In genomic region chr13:35905378-35905777, GRCm38 (mm10) we compare ENCODE assay signal across 8 mouse cellular contexts. TPM values are rescaled to one million over a fixed set of nuclear protein-coding genes. Genes with fewer than 3 reads are reported as not detected.
DNase-seq lines count a peak whose midpoint lies in the region; ATAC-seq lines count a peak whose summit lies in the region.

No protein-coding gene starts in this region.

- no peak for ATAC-seq in heart, embryonic 11.5 days (replicated peaks; ENCODE audit: insufficient number of reproducible peaks, low FRiP score, low TSS enrichment)
- ATAC-seq in forebrain, embryonic 14.5 days = no peak
- no peak for ATAC-seq in limb, embryonic 12.5 days (ENCODE audit: insufficient number of reproducible peaks, insufficient read depth, low FRiP score, low TSS enrichment, low read depth)
- ATAC-seq in neural tube, embryonic 14.5 days (ENCODE audit: low read depth) = peak; percentile 2; the same call in 1 of the 2 replicates

- WGBS in heart, embryonic 11.5 days (ENCODE audit: insufficient replicate concordance) = under 1% methylated on average over 13 of the region's 13 CpGs
- 1% methylated on average over 13 of the region's 13 CpGs for WGBS in forebrain, embryonic 14.5 days
- 2% methylated on average over 13 of the region's 13 CpGs for WGBS in limb, embryonic 12.5 days
- 2% methylated on average over 13 of the region's 13 CpGs for WGBS in neural tube, embryonic 14.5 days

- DNase-seq in heart, adult 18-20 months = no peak
- peak; percentile 22 for DNase-seq in MN1 (ENCODE audit: low spot score)
- DNase-seq in forebrain, embryonic 14.5 days (ENCODE audit: low spot score) = peak; percentile 32
- DNase-seq in testis, postnatal 10 days (ENCODE audit: low spot score) = no peak
- no peak for DNase-seq in cerebellum, adult 11-12 months

- H3K27me3 ChIP-seq in heart, embryonic 11.5 days (ENCODE audit: control insufficient read depth, insufficient read depth, low read length) = no peaks in the 10 kb centered on the region
- H3K27me3 ChIP-seq in forebrain, embryonic 14.5 days (replicated peaks; ENCODE audit: control insufficient read depth, insufficient read depth, low read length) = no peaks in the 10 kb centered on the region
- no peaks in the 10 kb centered on the region for H3K27me3 ChIP-seq in limb, embryonic 12.5 days
- no peaks in the 10 kb centered on the region for H3K27me3 ChIP-seq in neural tube, embryonic 14.5 days (ENCODE audit: control insufficient read depth, insufficient read depth, low read length)

- no peaks in the 10 kb centered on the region; the same call in 1 of the 2 replicates for H3K4me1 ChIP-seq in heart, embryonic 11.5 days (ENCODE audit: control insufficient read depth, insufficient read depth, low read length)
- no peaks in the 10 kb centered on the region for H3K4me1 ChIP-seq in forebrain, embryonic 14.5 days (ENCODE audit: control insufficient read depth, insufficient read depth, low read length)
- no peaks in the 10 kb centered on the region for H3K4me1 ChIP-seq in limb, embryonic 12.5 days (replicated peaks)
- no peaks in the 10 kb centered on the region for H3K4me1 ChIP-seq in neural tube, embryonic 14.5 days (ENCODE audit: control insufficient read depth, insufficient read depth, low read length)

- no peak overlapping the region for H3K27ac ChIP-seq in heart, embryonic 11.5 days (ENCODE audit: low read depth, low read length)
- H3K27ac ChIP-seq in forebrain, embryonic 14.5 days (ENCODE audit: low read depth, low read length) = no peak overlapping the region
- H3K27ac ChIP-seq in limb, embryonic 12.5 days = no peak overlapping the region
- no peak overlapping the region for H3K27ac ChIP-seq in neural tube, embryonic 14.5 days (ENCODE audit: low read depth, low read length)

- H3K4me3 ChIP-seq in heart, embryonic 11.5 days (ENCODE audit: low read depth, low read length) = peak overlapping the region; percentile 72
- peak overlapping the region; percentile 60 for H3K4me3 ChIP-seq in forebrain, embryonic 14.5 days (ENCODE audit: low read depth, low read length)
- H3K4me3 ChIP-seq in limb, embryonic 12.5 days (replicated peaks) = peak overlapping the region; percentile 53
- H3K4me3 ChIP-seq in neural tube, embryonic 14.5 days (ENCODE audit: low read depth, low read length) = peak overlapping the region; percentile 62

- H3K4me2 ChIP-seq in heart, embryonic 11.5 days = peak overlapping the region; percentile 74
- peak overlapping the region; percentile 63 for H3K4me2 ChIP-seq in forebrain, embryonic 14.5 days (ENCODE audit: low read length)
- peak overlapping the region; percentile 72 for H3K4me2 ChIP-seq in limb, embryonic 12.5 days
- H3K4me2 ChIP-seq in neural tube, embryonic 14.5 days (ENCODE audit: low read depth, low read length) = peak overlapping the region; percentile 68

- peak overlapping the region; percentile 75 for H3K9ac ChIP-seq in heart, embryonic 11.5 days (ENCODE audit: low read depth, low read length)
- peak overlapping the region; percentile 65 for H3K9ac ChIP-seq in forebrain, embryonic 14.5 days (ENCODE audit: low read length)
- peak overlapping the region; percentile 55 for H3K9ac ChIP-seq in limb, embryonic 12.5 days (replicated peaks)
- peak overlapping the region; percentile 46 for H3K9ac ChIP-seq in neural tube, embryonic 14.5 days (replicated peaks; ENCODE audit: low read depth, low read length)

- H3K9me3 ChIP-seq in heart, embryonic 11.5 days (replicated peaks; ENCODE audit: control insufficient read depth, low read length) = no peaks in the 10 kb centered on the region
- no peaks in the 10 kb centered on the region for H3K9me3 ChIP-seq in forebrain, embryonic 14.5 days (replicated peaks; ENCODE audit: control insufficient read depth, low read length)
- H3K9me3 ChIP-seq in limb, embryonic 12.5 days = no peaks in the 10 kb centered on the region
- no peaks in the 10 kb centered on the region for H3K9me3 ChIP-seq in neural tube, embryonic 14.5 days (ENCODE audit: control insufficient read depth, low read length)

- H3K36me3 ChIP-seq in heart, embryonic 11.5 days (ENCODE audit: control insufficient read depth, insufficient read depth, low read length) = no peaks in the 10 kb centered on the region
- no peaks in the 10 kb centered on the region for H3K36me3 ChIP-seq in forebrain, embryonic 14.5 days (ENCODE audit: control insufficient read depth, insufficient read depth, low read length)
- no peaks in the 10 kb centered on the region for H3K36me3 ChIP-seq in limb, embryonic 12.5 days
- no peaks in the 10 kb centered on the region for H3K36me3 ChIP-seq in neural tube, embryonic 14.5 days (ENCODE audit: control insufficient read depth, insufficient read depth, low read length)

RNA-seq across cellular contexts. Expression of gene Rpp40, which starts 0.8 kb away (rescaled TPM):
- polyA plus RNA-seq in heart, embryonic 11.5 days (2014; fragmentation: Nextera tagmentation; extraction: Ambion mirVana) = 13.4 and 14.0 TPM in 2 replicates
- total RNA-seq in heart, adult 18-20 months (2021) = 1 to 10 TPM; 3.5 to 7.3 TPM
- polyA plus RNA-seq in forebrain, embryonic 14.5 days (2014; fragmentation: Nextera tagmentation; extraction: Ambion mirVana) = 7.8 and 9.2 TPM in 2 replicates
- 23.5 and 28.0 TPM in 2 replicates for polyA plus RNA-seq in limb, embryonic 12.5 days (2016; fragmentation: Nextera tagmentation; extraction: Ambion mirVana)
- 6.7 and 7.6 TPM in 2 replicates for polyA plus RNA-seq in neural tube, embryonic 14.5 days (2014; fragmentation: Nextera tagmentation; extraction: Ambion mirVana)

RNA-seq across cellular contexts. Expression of gene Ppp1r3g, which starts 53.3 kb away (rescaled TPM):
- 4.4 and 4.7 TPM in 2 replicates for polyA plus RNA-seq in heart, embryonic 11.5 days (2014; fragmentation: Nextera tagmentation; extraction: Ambion mirVana)
- total RNA-seq in heart, adult 18-20 months (2021) = under 1 TPM; 0.42 to 0.44 TPM
- polyA plus RNA-seq in forebrain, embryonic 14.5 days (2014; fragmentation: Nextera tagmentation; extraction: Ambion mirVana) = 0.59 and 0.76 TPM in 2 replicates
- 1.6 and 1.9 TPM in 2 replicates for polyA plus RNA-seq in limb, embryonic 12.5 days (2016; fragmentation: Nextera tagmentation; extraction: Ambion mirVana)
- polyA plus RNA-seq in neural tube, embryonic 14.5 days (2014; fragmentation: Nextera tagmentation; extraction: Ambion mirVana) = 0.10 and 0.43 TPM in 2 replicates

Comparison
In these comparisons a context has a peak if more than half of its experiments do, and no peak if none do; other contexts are left out.
1. DNase-seq: peak in MN1 (single experiment) and forebrain, embryonic 14.5 days (single experiment); none in heart, adult 18-20 months (0 of 2), testis, postnatal 10 days (single experiment) and cerebellum, adult 11-12 months (single experiment).
2. Peak in every context shown above with its lines, with median percentiles within 50 percentile points of each other: H3K4me2 ChIP-seq, H3K4me3 ChIP-seq and H3K9ac ChIP-seq.